Mouse (Mus musculus): ENCODE data around the gene Elk3. TPM values are rescaled to one million over a fixed set of nuclear protein-coding genes. Genes with fewer than 3 reads are reported as not detected.

Gene Elk3
- polyA plus RNA-seq, 1 experiment: 47.2 TPM

GRCm38 (mm10) chr10:93215051-93215763 is 95.7 kb downstream of the Elk3 start:
- 95% methylated on average over 8 of the region's 8 CpGs for WGBS
- no peak overlapping the region for H3K4me3 ChIP-seq (ENCODE audit: control insufficient read depth, insufficient read depth, low read length)
- no peaks in the 10 kb centered on the region for H3K27me3 ChIP-seq (ENCODE audit: control insufficient read depth, insufficient read depth, low read length)
- no peak for DNase-seq
- H3K27ac ChIP-seq (ENCODE audit: control insufficient read depth, insufficient read depth, low read length): no peak overlapping the region
- no peaks in the 10 kb centered on the region for H3K4me1 ChIP-seq (replicated peaks; ENCODE audit: control insufficient read depth, insufficient read depth, low read length)
- H3K36me3 ChIP-seq (ENCODE audit: control insufficient read depth, insufficient read depth, low read length): peaks cover 81% of the 10 kb centered on the region
- TF ChIP-seq CTCF (IDR thresholded peaks at IDR 0.05; ENCODE audit: borderline replicate concordance, control insufficient read depth, extremely low read depth, insufficient read depth, low read length, poor library complexity) (no peak), POLR2A (IDR thresholded peaks at IDR 0.05; ENCODE audit: control insufficient read depth, extremely low read depth, insufficient read depth, low read length, poor library complexity) (no peak)

GRCm38 (mm10) chr10:93214251-93214650 is 96.7 kb downstream of the Elk3 start:
- peaks cover 80% of the 10 kb centered on the region for H3K36me3 ChIP-seq (ENCODE audit: control insufficient read depth, insufficient read depth, low read length)
- no peaks in the 10 kb centered on the region for H3K27me3 ChIP-seq (ENCODE audit: control insufficient read depth, insufficient read depth, low read length)
- no peaks in the 10 kb centered on the region for H3K4me1 ChIP-seq (replicated peaks; ENCODE audit: control insufficient read depth, insufficient read depth, low read length)
- H3K27ac ChIP-seq (ENCODE audit: control insufficient read depth, insufficient read depth, low read length): no peak overlapping the region
- no peak for DNase-seq
- no peak overlapping the region for H3K4me3 ChIP-seq (ENCODE audit: control insufficient read depth, insufficient read depth, low read length)
- WGBS: 78% methylated on average over 4 of the region's 4 CpGs
- no peak for TF ChIP-seq CTCF (IDR thresholded peaks at IDR 0.05; ENCODE audit: borderline replicate concordance, control insufficient read depth, extremely low read depth, insufficient read depth, low read length, poor library complexity)
- TF ChIP-seq POLR2A (IDR thresholded peaks at IDR 0.05; ENCODE audit: control insufficient read depth, extremely low read depth, insufficient read depth, low read length, poor library complexity): no peak

- Histone ChIP-seq H3K4me1 (replicated peaks; ENCODE audit: control insufficient read depth, insufficient read depth, low read length) (no peaks in the 10 kb centered on the region), H3K4me3 (ENCODE audit: control insufficient read depth, insufficient read depth, low read length) (no peak overlapping the region), H3K36me3 (ENCODE audit: control insufficient read depth, insufficient read depth, low read length) (peaks cover 78% of the 10 kb centered on the region), H3K27ac (ENCODE audit: control insufficient read depth, insufficient read depth, low read length) (no peak overlapping the region), H3K27me3 (ENCODE audit: control insufficient read depth, insufficient read depth, low read length) (no peaks in the 10 kb centered on the region)
- WGBS: 91% methylated on average over 7 of the region's 7 CpGs
- no peak for DNase-seq
- no peak for TF ChIP-seq POLR2A (IDR thresholded peaks at IDR 0.05; ENCODE audit: control insufficient read depth, extremely low read depth, insufficient read depth, low read length, poor library complexity)
- no peak for TF ChIP-seq CTCF (IDR thresholded peaks at IDR 0.05; ENCODE audit: borderline replicate concordance, control insufficient read depth, extremely low read depth, insufficient read depth, low read length, poor library complexity)
These were observed 97.6 kb downstream of the Elk3 start for GRCm38 (mm10) chr10:93213339-93213738.

- Histone ChIP-seq H3K36me3 (ENCODE audit: control insufficient read depth, insufficient read depth, low read length) (peaks cover 78% of the 10 kb centered on the region), H3K4me3 (ENCODE audit: control insufficient read depth, insufficient read depth, low read length) (no peak overlapping the region), H3K27ac (ENCODE audit: control insufficient read depth, insufficient read depth, low read length) (no peak overlapping the region), H3K27me3 (ENCODE audit: control insufficient read depth, insufficient read depth, low read length) (no peaks in the 10 kb centered on the region), H3K4me1 (replicated peaks; ENCODE audit: control insufficient read depth, insufficient read depth, low read length) (no peaks in the 10 kb centered on the region)
- TF ChIP-seq CTCF (IDR thresholded peaks at IDR 0.05; ENCODE audit: borderline replicate concordance, control insufficient read depth, extremely low read depth, insufficient read depth, low read length, poor library complexity) (no peak), POLR2A (IDR thresholded peaks at IDR 0.05; ENCODE audit: control insufficient read depth, extremely low read depth, insufficient read depth, low read length, poor library complexity) (no peak)
- DNase-seq: no peak
- WGBS: 98% methylated on average over 2 of the region's 2 CpGs
These were observed 98.2 kb downstream of the Elk3 start for GRCm38 (mm10) chr10:93212699-93213098.

- TF ChIP-seq CTCF (IDR thresholded peaks at IDR 0.05; ENCODE audit: borderline replicate concordance, control insufficient read depth, extremely low read depth, insufficient read depth, low read length, poor library complexity) (no peak), POLR2A (IDR thresholded peaks at IDR 0.05; ENCODE audit: control insufficient read depth, extremely low read depth, insufficient read depth, low read length, poor library complexity) (no peak)
These were observed 103.8 kb downstream of the Elk3 start for GRCm38 (mm10) chr10:93207176-93207575.

GRCm38 (mm10) chr10:93205287-93205956 is 105.5 kb downstream of the Elk3 start:
- TF ChIP-seq POLR2A (IDR thresholded peaks at IDR 0.05; ENCODE audit: control insufficient read depth, extremely low read depth, insufficient read depth, low read length, poor library complexity) (no peak), CTCF (IDR thresholded peaks at IDR 0.05; ENCODE audit: borderline replicate concordance, control insufficient read depth, extremely low read depth, insufficient read depth, low read length, poor library complexity) (no peak)
- Histone ChIP-seq H3K27me3 (ENCODE audit: control insufficient read depth, insufficient read depth, low read length) (no peaks in the 10 kb centered on the region), H3K36me3 (ENCODE audit: control insufficient read depth, insufficient read depth, low read length) (peaks cover 16% of the 10 kb centered on the region), H3K4me1 (replicated peaks; ENCODE audit: control insufficient read depth, insufficient read depth, low read length) (no peaks in the 10 kb centered on the region; the same call in 1 of the 2 replicates), H3K27ac (ENCODE audit: control insufficient read depth, insufficient read depth, low read length) (no peak overlapping the region), H3K4me3 (ENCODE audit: control insufficient read depth, insufficient read depth, low read length) (no peak overlapping the region)
- 92% methylated on average over 4 of the region's 4 CpGs for WGBS
- no peak for DNase-seq

More at GRCm38 (mm10) chr10:93207176-93207575, 103.8 kb downstream of the Elk3 start:
- no peak overlapping the region for H3K27ac ChIP-seq (ENCODE audit: control insufficient read depth, insufficient read depth, low read length)
- H3K36me3 ChIP-seq (ENCODE audit: control insufficient read depth, insufficient read depth, low read length): peaks cover 24% of the 10 kb centered on the region
- no peak overlapping the region for H3K4me3 ChIP-seq (ENCODE audit: control insufficient read depth, insufficient read depth, low read length)
- 90% methylated on average over 5 of the region's 5 CpGs for WGBS
- H3K4me1 ChIP-seq (replicated peaks; ENCODE audit: control insufficient read depth, insufficient read depth, low read length): no peaks in the 10 kb centered on the region; the same call in 1 of the 2 replicates
- H3K27me3 ChIP-seq (ENCODE audit: control insufficient read depth, insufficient read depth, low read length): no peaks in the 10 kb centered on the region
- no peak for DNase-seq
